Mouse (Mus musculus): ENCODE measurements around the gene Prune2.

The Prune2 gene

DNA sequence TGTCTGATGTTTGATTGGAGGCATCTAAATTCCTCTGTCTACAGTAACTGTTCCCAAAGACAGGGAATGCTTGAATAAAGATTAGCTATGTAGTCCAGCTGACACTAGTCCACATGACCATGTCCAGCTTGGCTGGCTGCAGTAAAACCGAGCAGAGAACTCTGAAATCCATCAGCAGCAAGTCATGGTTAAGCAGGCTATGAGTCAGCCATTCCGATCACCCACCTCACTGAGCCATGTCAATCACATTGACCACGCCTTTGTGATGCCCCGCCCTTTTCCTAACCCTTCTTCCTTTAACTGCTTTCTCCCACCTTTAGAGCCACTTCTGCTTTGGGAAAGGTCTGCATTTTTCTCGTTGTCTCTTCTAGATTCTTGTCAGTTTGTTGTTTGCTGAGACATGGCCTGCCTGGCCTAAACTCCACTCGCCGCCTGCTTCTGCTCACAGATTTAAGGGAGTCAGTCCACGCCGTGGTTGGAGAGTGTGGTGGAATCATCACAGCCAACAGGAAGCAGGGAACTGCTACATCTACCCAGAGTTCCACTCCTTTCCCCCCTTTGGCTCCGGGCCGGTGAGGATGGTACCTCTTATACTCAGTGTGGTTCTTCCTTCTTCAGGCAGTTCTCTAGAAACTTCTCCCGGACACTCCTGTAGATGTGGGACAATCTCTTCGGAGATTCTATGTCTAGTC lies 307.9 kb downstream of the Prune2 start:
- DNase-seq (ENCODE audit: low spot score in 2 of 2): no peak

DNA sequence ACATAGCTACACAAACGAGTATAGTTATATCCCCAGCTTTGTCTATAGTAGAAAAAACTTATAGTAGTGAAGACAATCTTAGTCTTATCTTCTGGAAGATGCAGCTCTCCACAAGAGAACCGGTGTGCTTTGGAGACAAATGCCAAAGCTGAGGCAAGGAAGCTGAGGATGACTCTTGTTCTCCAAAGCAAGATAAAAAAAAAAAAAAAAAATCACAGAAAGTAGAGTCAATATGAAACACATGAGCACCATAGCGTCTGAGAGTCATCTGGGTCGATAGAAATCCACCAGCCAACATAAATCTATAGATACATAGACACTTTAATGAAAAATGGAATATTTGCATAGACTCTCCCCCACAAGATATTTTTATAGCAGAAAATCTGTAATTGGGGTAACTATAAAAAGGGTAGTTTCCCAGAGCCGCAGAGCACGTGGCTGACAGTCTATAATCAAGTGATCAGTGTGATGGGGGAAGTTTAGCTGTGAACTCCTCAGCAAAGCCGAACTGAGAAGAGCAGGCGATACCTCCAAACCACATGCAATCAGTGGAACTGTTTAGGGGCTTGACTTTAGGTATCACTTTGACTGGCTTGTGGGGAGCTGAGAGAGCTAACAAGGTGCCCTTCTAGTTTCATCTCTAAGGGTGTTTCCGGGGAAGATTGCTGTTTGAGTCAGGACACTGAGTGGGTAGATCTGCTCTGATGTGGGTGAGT lies 308.7 kb downstream of the Prune2 start:
- DNase-seq (ENCODE audit: low spot score in 2 of 2): no peak

GRCm38 (mm10) chr19:17268669-17269068 lies 312.8 kb downstream of the Prune2 start:
- DNase-seq (ENCODE audit: low spot score in 2 of 2): no peak

DNA sequence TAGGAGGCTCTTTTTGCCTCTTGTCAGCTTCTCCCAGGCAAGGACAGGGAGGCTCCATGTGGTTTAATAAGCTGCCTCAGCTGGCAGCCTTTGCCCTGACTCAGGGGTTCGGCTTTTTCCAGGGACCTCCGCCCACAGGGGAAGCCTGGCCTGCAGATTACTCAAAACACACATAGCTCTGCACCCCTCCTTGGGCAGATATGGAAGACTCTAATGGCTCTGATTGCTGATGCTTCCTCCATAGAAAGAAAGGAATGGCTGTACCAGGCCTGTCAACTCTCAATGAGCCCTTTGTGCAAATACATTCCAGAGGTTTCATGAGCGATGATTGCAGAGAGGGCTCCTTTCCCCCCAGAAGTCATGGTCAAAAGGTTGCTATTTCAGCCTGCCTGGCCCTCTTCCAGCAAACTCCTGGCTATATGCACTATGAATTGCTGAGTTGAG lies 315.3 kb downstream of the Prune2 start:
- no peak for DNase-seq (ENCODE audit: low spot score in 2 of 2)

DNA sequence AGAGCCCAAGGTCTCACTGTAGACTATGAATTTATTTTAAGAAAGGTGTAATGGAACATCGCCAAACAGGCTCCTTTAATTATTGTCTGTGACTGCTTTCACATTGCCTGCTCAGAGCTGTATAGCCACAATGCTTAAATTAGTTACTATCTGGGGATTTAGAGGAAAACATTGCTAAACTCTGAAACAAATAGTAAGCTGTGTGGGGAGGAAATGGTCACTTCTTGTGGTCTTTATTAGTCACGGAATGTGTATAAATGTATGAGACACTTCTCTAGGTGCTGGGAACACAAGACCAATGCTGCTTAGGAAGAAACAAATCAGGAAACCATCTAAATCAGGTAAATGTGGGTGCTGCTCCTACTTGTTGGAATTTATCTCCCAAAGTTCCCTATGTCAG lies 317.1 kb downstream of the Prune2 start:
- DNase-seq (ENCODE audit: low spot score in 2 of 2): no peak
